Mouse (Mus musculus): Measurements from ENCODE around the gene P4htm.

The P4htm gene

DNA sequence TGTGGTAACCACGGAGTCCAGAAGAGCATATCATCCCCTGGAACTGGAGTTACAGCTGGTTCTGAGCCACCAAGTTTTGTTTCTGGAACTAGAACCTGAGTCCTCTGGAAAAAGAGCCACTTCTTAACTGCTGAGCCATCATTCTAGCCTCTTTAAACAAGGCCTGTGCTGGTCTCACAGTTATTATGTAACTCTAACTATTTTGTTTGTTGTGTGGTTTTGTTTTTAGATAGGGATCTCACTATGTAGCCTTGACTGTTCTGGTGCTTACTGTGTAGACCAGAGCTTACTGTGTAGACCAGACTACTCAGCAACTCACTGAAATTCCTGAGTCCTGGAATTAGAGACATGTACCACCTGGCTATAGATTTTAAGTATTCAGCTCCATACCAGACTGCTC is 50.6 kb downstream of the P4htm start:
- no peak for DNase-seq (ENCODE audit: low spot score in 2 of 2)

DNA sequence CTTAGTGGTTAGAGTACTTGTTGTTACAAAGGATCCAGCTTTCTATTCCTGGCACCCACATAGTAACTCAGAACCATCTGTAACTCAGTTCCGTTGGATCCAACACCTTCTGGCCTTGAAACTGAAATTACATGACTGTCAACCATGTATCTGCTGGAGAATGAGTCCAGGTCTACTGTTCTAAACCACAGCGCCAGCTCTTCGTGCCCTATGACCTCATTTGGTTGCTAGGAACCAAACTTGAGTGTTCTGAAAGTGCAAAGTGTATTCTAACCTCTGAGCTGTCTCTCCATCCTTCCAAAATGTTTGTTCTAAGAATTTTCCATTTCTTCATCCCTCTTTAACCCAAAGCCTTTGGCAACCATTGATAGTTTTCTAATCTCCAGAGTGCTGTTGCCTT is 51.5 kb downstream of the P4htm start:
- DNase-seq (ENCODE audit: low spot score in 2 of 2), result no peak

DNA sequence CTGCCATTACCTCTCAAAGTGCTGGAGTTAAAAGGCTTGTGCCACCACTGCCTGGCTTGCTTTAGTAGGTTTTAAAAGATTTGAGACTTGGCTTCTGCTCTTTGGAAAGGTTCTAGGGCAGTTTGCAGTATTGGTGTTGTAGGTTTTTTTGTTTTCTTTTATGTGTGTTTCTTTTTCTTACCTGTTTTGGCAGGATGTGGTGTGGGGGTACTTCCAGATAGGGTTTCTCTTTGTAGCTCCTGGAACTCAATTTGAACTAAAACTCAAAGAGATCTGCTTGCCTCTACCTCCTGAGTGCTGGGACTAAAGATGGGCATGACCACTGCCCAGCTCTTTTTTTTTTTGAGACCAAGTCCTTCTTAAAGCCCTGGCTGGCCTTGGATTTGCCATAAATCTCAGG is 56.6 kb downstream of the P4htm start:
- DNase-seq (ENCODE audit: low spot score in 2 of 2), result no peak

DNA sequence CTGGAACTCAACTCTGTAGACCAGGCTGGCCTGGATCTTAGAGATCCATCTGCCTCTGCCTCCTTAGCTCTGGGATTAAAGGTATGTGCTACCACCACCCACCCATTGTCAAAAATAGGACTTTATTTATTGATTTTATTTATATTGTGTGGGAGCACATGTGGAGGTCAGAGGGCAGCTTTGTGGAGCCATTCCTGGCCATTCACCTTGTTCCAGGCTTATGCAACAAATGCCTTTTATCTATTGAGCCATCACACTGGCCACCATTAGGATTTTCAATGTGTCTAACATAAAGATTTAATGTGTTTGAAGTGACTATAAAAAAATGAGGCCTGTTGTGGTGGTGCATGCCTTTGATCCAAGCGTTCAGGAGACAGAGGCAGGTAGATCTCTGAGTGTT is 66.0 kb downstream of the P4htm start:
- DNase-seq (ENCODE audit: low spot score in 2 of 2), result no peak

DNA sequence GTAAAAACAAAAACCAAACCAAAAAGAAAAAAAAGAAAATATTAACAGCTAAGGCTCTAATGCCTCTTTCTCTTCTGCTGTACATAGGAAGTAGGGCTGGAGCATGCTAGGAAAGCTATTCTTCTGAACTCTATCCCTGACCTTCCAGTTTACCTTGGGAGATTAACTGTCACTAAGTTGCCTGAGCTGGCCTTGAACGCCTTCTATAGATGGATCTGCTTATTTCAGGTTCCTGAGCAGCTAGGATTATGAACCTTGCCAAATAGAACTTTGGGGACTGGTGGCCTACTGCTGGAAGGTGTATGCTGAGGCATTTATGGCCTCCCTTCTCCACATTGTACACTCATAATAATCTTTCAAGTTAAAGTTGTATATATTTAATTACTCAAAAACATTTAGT is 66.5 kb downstream of the P4htm start:
- no peak for DNase-seq (ENCODE audit: low spot score in 2 of 2)
